Mouse (Mus musculus) forebrain, embryonic 11.5 days (tissue): Measurements from ENCODE around the gene Agap1. TPM values are rescaled to one million over a fixed set of nuclear protein-coding genes. Genes with fewer than 3 reads are reported as not detected.

Experiments
- ATAC-seq: fragments of 200-750 bp; cut with Nextera tagmentation; replicated peaks from 2 replicates; pipeline ENCODE4 v1.8.0; 2017; ENCODE audit warnings: moderate TSS enrichment; ENCODE audit not compliant: low FRiP score
- DNase-seq: peaks from one replicate; pipeline ENCODE4 v3.0.0-alpha.2; 2017; ENCODE audit warnings: low spot score
- H3K27ac ChIP-seq: fragments of 300-500 bp; sonication (generic); 2 replicates; pipeline ENCODE4 v1.5.1; 2014; ENCODE audit warnings: low read depth, low read length
- H3K27me3 ChIP-seq: fragments of 300-500 bp; sonication (generic); 2 replicates; pipeline ENCODE4 v1.6.1; 2014; ENCODE audit warnings: mild to moderate bottlenecking, low read length, mixed read lengths; ENCODE audit not compliant: control insufficient read depth, insufficient read depth
- H3K36me3 ChIP-seq: fragments of 300-500 bp; sonication (generic); 2 replicates; pipeline ENCODE4 v1.6.1; 2014; ENCODE audit warnings: mild to moderate bottlenecking, low read length, moderate library complexity, mixed read lengths; ENCODE audit not compliant: control insufficient read depth, insufficient read depth
- H3K4me1 ChIP-seq: fragments of 300-500 bp; sonication (generic); replicated peaks from 2 replicates; pipeline ENCODE4 v1.6.1; 2014; ENCODE audit warnings: low read length, mixed read lengths; ENCODE audit not compliant: control insufficient read depth, insufficient read depth
- H3K4me2 ChIP-seq: fragments of 300-500 bp; sonication (generic); 2 replicates; pipeline ENCODE4 v1.6.1; 2014; ENCODE audit warnings: low read depth, mild to moderate bottlenecking, low read length, moderate library complexity, mixed read lengths; ENCODE audit not compliant: severe bottlenecking
- H3K4me3 ChIP-seq: fragments of 300-500 bp; sonication (generic); 2 replicates; pipeline ENCODE4 v1.5.1; 2014; ENCODE audit warnings: low read depth, low read length
- H3K9ac ChIP-seq: fragments of 300-500 bp; sonication (generic); 2 replicates; pipeline ENCODE4 v1.6.1; 2014; ENCODE audit warnings: low read length
- H3K9me3 ChIP-seq: fragments of 300-500 bp; sonication (generic); 2 replicates; pipeline ENCODE4 v1.6.1; 2016; ENCODE audit warnings: low read length, mixed read lengths; ENCODE audit not compliant: control insufficient read depth
- WGBS: fragments of 180-500 bp; shearing (Covaris S2); extraction: QIAGEN DNeasy Blood & Tissue Kit; methylation state at CpG from one replicate; pipeline ENCODE4 v1.1.7; 2014; 5-methylcytosine and 5-hydroxymethylcytosine counted together
- polyA plus RNA-seq: library from polyadenylated mRNA; unstranded; fragments of >200 nt; fragmentation: Nextera tagmentation; extraction: Ambion mirVana; gene quantifications from 2 replicates; pipeline ENCODE4 v1.2.1, GENCODE M21; 2014

Gene Agap1
- polyA plus RNA-seq, 1 experiment from 2014 or later = 36.1 TPM

GRCm38 (mm10) chr1:89590994-89591393, 136.4 kb downstream of the Agap1 start:
- no peak overlapping the region for H3K9ac ChIP-seq
- H3K27ac ChIP-seq = no peak overlapping the region
- no peak overlapping the region for H3K4me3 ChIP-seq
- no peaks in the 10 kb centered on the region for H3K27me3 ChIP-seq
- DNase-seq (no peak), ATAC-seq (no peak)
- WGBS = 94% methylated on average over 7 of the region's 7 CpGs
- H3K4me1 ChIP-seq = 0 out of 2 replicates have a peak, but pooled peaks cover 5% of the 10 kb centered on the region
- peaks cover 2% of the 10 kb centered on the region; the same call in 1 of the 2 replicates for H3K9me3 ChIP-seq
- no peak overlapping the region for H3K4me2 ChIP-seq
- peaks cover 2% of the 10 kb centered on the region; the same call in 1 of the 2 replicates for H3K36me3 ChIP-seq

GRCm38 (mm10) chr1:89593219-89593618, 138.6 kb downstream of the Agap1 start:
- ATAC-seq (no peak), DNase-seq (no peak)
- peaks cover 2% of the 10 kb centered on the region; the same call in 1 of the 2 replicates for H3K9me3 ChIP-seq
- no peaks in the 10 kb centered on the region for H3K4me1 ChIP-seq
- peaks cover 2% of the 10 kb centered on the region; the same call in 1 of the 2 replicates for H3K36me3 ChIP-seq
- H3K4me3 ChIP-seq = no peak overlapping the region
- H3K9ac ChIP-seq = no peak overlapping the region
- H3K4me2 ChIP-seq = no peak overlapping the region
- no peaks in the 10 kb centered on the region for H3K27me3 ChIP-seq
- no peak overlapping the region for H3K27ac ChIP-seq
- 82% methylated on average over 4 of the region's 4 CpGs for WGBS

- WGBS = 91% methylated on average over 8 of the region's 8 CpGs
- Histone ChIP-seq H3K27me3 (no peaks in the 10 kb centered on the region), H3K36me3 (peaks cover 2% of the 10 kb centered on the region; the same call in 1 of the 2 replicates), H3K4me3 (no peak overlapping the region), H3K9me3 (peaks cover 2% of the 10 kb centered on the region; the same call in 1 of the 2 replicates), H3K9ac (no peak overlapping the region), H3K4me1 (0 out of 2 replicates have a peak, but pooled peaks cover 2% of the 10 kb centered on the region), H3K4me2 (no peak overlapping the region), H3K27ac (no peak overlapping the region)
- DNase-seq (no peak), ATAC-seq (no peak)
Measured at GRCm38 (mm10) chr1:89594999-89595398, 140.4 kb downstream of the Agap1 start.

GRCm38 (mm10) chr1:89595421-89595820, 140.8 kb downstream of the Agap1 start:
- H3K9me3 ChIP-seq = peaks cover 2% of the 10 kb centered on the region; the same call in 1 of the 2 replicates
- no peak overlapping the region for H3K27ac ChIP-seq
- DNase-seq (no peak), ATAC-seq (no peak)
- 91% methylated on average over 7 of the region's 7 CpGs for WGBS
- H3K27me3 ChIP-seq = no peaks in the 10 kb centered on the region
- peaks cover 2% of the 10 kb centered on the region; the same call in 1 of the 2 replicates for H3K36me3 ChIP-seq
- no peak overlapping the region for H3K4me2 ChIP-seq
- H3K4me3 ChIP-seq = no peak overlapping the region
- H3K4me1 ChIP-seq = 0 out of 2 replicates have a peak, but pooled peaks cover 2% of the 10 kb centered on the region
- no peak overlapping the region for H3K9ac ChIP-seq

DNA sequence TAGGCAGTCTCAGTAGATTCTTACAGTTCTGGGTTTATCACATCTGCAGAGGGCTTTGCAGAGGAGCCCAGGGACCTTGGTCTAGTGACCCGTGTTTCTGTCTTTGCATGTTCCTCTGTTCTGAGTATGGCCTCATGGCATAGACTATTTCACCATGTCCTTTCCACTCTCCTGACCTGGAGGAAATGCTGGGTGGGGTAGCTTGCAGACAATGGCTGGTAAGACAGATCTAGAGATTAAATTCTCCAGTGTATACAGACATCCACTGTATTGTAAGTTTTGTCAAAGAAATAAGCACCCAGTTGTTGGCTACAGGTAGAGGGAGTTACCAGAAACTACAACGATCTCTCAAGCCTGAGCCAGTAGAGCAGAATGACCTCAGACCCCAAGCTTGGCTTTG, 141.6 kb downstream of the Agap1 start:
- Histone ChIP-seq H3K36me3 (peaks cover 2% of the 10 kb centered on the region; the same call in 1 of the 2 replicates), H3K4me1 (0 out of 2 replicates have a peak, but pooled peaks cover 5% of the 10 kb centered on the region), H3K9ac (no peak overlapping the region), H3K27ac (no peak overlapping the region), H3K4me2 (no peak overlapping the region), H3K9me3 (peaks cover 2% of the 10 kb centered on the region; the same call in 1 of the 2 replicates), H3K4me3 (no peak overlapping the region), H3K27me3 (no peaks in the 10 kb centered on the region)
- 89% methylated on average over 2 of the region's 2 CpGs for WGBS
- ATAC-seq (no peak), DNase-seq (no peak)

GRCm38 (mm10) chr1:89598906-89599305, 144.3 kb downstream of the Agap1 start:
- no peak for ATAC-seq
- WGBS = 84% methylated on average over 5 of the region's 5 CpGs
- H3K9me3 ChIP-seq = no peaks in the 10 kb centered on the region
- no peak overlapping the region for H3K9ac ChIP-seq
- no peaks in the 10 kb centered on the region for H3K27me3 ChIP-seq
- H3K4me1 ChIP-seq = peaks cover 5% of the 10 kb centered on the region; the same call in 1 of the 2 replicates
- H3K36me3 ChIP-seq = no peaks in the 10 kb centered on the region
- no peak overlapping the region for H3K27ac ChIP-seq
- DNase-seq = no peak
- H3K4me3 ChIP-seq = no peak overlapping the region
- no peak overlapping the region for H3K4me2 ChIP-seq

GRCm38 (mm10) chr1:89599983-89600741, 145.6 kb downstream of the Agap1 start:
- peaks cover 5% of the 10 kb centered on the region; the same call in 1 of the 2 replicates for H3K4me1 ChIP-seq
- H3K27ac ChIP-seq = no peak overlapping the region
- DNase-seq (no peak), ATAC-seq (no peak)
- no peaks in the 10 kb centered on the region for H3K9me3 ChIP-seq
- no peaks in the 10 kb centered on the region for H3K27me3 ChIP-seq
- H3K4me2 ChIP-seq = no peak overlapping the region
- H3K36me3 ChIP-seq = no peaks in the 10 kb centered on the region
- WGBS = 84% methylated on average over 11 of the region's 11 CpGs
- H3K9ac ChIP-seq = no peak overlapping the region
- no peak overlapping the region for H3K4me3 ChIP-seq

DNA sequence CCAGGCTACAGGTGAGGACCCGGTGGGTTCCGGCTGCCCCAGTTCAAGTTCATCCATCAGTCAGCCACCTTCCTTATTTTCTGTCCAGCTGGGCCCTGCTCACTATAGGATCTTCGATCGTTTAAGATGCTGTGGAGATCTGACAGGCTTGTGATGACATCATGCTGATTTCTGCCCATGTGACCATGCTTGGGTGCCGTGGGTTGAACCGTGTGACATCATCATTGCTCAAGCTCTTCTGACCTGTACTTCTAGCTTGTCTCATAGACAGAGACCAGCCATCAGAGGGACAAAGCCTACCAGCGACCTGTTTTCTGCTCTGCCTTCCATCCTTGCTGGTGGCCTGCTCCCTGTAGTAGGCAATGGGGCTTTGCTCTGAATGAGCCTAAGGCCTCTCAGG, 146.7 kb downstream of the Agap1 start:
- ATAC-seq (no peak), DNase-seq (no peak)
- Histone ChIP-seq H3K4me1 (peaks cover 5% of the 10 kb centered on the region; the same call in 1 of the 2 replicates), H3K36me3 (no peaks in the 10 kb centered on the region), H3K9me3 (no peaks in the 10 kb centered on the region), H3K27ac (no peak overlapping the region), H3K4me2 (no peak overlapping the region), H3K4me3 (no peak overlapping the region), H3K27me3 (no peaks in the 10 kb centered on the region), H3K9ac (no peak overlapping the region)
- WGBS = 84% methylated on average over 7 of the region's 7 CpGs
